Mouse (Mus musculus) cerebellum, postnatal 36 days (tissue): Measurements from ENCODE around the gene Anxa2.
A peak's percentile ranks its signal among the peaks of the same experiment; 100 is the strongest.

Source experiments
- DNase-seq, 2 experiments: peaks; one replicate each; pipeline ENCODE4 v3.0.0; 2021 to 2022; ENCODE audit warnings: mixed read lengths in 2 of 2

Gene Anxa2

DNA sequence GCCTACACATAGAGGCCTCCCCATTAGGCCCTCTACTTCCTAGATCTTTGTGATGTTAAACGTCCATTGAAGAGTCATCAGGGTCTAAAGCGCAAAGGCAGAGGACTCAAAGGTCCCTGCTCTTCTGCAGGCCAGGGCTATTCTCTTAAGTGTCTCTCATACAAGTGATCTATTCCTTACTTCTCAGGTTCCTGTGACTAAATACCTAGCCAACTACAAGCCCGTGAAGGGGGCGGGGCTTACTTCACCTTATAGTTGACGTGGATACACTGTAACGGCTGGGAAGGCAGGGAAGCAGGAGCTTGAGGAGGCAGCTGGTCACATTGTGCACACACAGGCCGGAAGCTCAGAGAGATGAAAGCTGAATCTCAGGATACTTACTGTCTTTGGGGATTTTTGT lies 6.5 kb downstream of the Anxa2 start:
- DNase-seq: no peak

DNA sequence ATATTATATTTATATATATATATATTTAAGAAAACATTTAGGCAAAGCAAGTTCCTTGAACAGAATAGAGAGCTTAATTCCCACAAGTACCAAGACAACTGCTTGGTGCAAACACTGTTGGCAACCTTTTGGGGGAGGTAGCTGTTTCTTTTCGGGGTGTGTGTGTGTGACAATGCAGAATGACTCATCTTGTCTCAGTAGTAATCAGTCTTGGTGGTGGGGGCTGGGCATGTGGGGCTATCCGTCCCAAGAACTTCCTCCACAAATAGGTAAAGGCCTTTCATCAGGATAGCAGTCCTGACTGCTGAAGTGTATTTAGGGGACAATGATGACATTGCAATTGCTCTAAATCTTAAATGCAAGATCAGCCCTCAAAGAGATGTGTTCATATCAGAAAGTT lies 9.6 kb downstream of the Anxa2 start:
- DNase-seq: no peak

DNA sequence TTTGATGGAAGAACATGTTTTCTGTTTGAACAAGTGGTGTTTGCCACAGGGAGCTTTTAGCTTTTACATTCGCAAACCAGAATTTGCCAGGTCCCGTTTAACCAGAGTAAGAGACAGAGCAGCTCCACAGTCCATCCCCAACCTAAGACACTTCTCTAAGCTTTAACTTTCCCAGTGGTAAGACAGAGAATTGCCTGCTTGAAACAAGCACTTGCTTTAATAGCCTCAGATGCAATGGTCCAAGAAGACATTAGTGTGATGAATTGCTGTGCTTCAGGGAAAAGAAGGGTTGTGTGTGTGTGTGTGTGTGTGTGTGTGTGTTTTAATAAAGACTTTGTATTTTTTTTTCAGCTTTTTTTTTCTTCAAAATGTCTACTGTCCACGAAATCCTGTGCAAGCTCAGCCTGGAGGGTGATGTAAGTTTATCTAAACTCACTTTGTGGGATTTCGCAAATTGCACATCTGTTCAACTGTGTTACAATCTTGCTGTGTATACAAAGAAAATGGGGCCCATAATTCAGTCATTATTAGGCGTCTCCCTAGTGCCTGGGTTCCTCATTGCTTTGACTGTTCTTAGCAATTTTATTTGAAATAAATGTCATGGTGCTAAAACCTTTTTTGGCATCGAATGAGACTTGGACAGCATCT lies 10.8 kb downstream of the Anxa2 start:
- no peak for DNase-seq

DNA sequence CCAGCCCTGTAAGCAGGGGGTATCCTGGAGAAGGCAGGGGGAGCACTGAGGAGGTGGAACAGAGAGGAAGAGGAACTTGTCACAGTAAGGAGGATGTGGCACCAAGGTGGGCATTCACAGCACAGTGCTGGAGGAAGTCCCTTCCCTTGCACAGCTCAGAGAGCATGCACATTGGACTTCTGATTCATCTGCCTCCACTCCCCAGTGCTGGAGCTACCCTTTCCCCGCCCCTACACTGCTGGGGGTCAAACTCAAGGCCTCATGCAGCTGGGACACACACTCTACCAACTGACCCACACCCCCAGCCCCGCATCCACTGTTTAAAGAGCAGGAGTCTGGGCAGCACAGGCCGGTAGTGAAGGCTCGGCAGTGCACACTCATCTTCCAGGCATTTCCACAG lies 12.7 kb downstream of the Anxa2 start:
- no peak for DNase-seq

DNA sequence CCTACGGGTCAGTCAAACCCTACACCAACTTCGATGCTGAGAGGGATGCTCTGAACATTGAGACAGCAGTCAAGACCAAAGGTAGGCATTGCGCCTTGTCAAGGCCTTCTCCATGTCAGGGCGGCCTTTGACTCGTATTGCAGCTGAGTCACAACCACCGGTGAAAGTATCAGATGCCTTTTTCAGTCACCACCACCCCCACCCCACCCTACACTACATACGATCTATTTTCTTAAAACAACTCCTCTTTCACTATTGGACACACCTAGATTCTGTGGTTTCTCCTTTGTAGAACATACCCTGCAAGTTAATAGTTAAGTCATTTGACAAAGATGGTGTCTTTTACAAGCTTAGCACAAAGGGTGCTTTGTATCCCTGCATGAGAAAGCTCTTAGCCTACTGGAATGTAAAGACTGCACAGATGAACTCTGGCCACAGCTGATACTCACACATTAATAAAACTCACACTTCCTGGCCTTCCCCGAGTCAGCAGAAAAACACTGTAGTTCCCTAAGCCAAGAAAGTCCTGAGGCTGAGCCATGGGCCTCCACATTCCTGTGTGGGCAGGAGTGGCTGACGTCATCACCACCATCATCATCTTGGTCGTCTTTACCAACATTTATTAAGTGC lies 14.0 kb downstream of the Anxa2 start:
- no peak for DNase-seq

DNA sequence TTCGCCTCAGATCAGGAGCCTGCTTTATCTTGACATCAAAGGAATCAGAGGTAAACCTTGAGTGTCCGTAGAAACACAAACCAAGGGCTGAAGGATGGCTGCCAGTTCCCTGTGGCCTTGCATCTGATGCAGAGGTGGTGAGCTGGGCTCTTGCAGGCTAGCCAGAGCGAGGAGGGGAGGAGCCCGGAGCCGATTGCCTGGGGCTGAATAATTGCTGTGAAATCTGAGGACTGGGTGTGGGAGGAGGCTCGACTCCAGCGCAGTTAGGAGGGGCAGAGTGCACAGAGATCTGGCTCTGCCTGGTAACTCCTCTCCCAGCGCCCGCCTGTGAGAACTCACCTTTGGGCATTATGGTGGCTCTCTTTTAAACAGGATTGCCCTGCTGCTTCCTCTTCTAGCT lies 15.6 kb downstream of the Anxa2 start:
- no peak for DNase-seq

DNA sequence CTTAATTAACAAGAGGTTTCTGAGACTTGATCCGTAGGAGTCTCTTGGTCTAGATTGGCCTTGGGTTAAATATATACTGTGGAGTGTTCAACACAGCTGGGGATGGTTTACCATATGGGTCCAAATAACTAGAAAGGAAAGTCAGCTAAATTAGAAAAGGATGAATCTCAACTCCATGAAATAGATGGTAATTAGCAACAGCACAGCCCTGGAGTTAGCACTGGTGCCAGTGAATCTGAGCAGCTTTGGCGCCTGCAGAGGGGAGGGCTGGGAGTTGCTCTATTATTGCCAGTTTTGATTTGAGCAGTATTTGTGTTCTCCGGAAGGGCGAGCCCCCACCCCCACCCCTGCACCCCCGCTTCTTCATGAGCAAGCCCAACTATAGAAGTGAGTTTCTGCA lies 16.9 kb downstream of the Anxa2 start:
- no peak for DNase-seq

DNA sequence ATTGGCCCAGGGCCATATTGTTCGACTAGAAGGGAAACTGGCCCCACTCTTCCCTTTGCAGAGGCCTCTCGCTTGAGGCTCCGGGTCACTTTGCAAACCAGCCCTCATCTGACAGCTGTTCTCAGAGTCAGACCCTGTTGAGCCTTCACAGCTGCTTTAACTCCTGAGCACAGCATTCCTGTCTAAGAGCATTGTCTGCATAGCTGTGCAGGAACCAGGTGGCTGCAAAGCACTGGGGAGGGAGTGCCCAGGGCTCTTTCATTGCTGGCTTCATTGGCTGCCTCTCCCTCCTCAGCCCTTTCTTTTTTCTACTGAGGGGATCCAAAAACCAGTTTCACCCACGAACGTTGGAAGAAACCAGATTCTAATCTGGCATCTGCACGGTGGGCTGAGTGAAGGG lies 17.5 kb downstream of the Anxa2 start:
- no peak for DNase-seq

DNA sequence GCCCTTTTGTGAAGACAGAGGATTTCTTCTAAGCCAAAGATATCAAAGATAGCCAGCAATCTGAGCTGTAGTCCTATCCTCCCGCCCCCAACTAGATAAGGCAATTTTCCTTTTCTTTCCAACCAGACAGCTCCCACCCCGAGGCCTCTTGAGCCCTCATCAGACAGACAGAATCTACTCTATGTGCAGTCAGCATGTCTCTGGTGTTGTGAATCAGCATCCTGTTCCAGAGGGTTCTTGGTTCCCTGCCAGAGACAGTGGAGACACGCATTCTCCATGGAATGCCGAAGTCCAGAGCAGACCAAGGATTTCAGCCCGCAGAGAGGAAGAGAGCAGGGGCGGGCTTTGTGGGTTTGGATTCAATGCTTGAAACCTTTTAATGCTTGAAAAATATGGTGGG lies 19.3 kb downstream of the Anxa2 start:
- no peak for DNase-seq

DNA sequence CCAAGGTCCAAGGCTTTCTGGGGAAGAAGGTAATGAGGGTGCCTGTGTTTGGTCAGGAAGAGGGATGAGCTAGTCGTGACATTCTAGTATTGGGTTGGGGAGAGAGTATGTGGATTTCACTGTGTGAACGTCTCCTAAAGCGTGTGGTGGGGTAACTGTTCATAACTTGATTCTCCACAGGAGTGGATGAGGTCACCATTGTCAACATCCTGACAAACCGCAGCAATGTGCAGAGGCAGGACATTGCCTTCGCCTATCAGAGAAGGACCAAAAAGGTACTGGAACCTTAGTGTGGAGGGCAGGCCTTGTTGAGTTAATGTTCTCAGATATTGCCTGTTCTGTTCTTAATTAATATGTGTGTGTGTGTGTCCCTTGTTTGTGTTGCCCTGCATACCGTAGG lies 22.5 kb downstream of the Anxa2 start:
- DNase-seq: no peak

DNA sequence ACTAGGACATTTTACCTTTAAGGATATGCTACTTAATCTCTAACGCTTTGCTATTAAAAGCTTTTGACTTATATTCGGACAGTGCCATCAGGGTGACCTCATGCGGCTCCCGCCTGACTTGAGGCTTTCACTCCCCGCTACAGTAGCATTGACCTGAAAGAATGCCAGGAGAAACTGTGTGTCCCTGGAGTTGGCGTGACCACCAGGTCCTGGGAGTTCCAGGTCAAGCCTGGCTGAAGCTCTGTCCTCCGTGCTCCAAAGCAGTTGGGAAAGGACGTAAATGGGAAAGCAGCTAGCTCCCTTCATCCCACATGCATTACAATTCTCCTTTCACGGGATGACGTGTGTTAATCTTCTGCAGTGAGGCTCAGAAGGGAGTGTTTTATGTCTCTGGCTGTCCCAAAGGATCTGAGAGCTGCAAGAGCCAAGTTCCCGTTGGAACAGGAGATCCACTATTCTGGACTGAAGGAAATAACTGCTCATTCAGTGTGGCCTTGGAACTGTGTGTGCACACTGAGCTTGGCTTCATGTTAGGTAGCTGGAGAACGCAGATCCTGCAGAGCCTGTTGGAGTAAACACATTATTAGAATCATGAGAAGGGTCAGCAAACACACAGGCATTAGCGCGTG lies 23.9 kb downstream of the Anxa2 start:
- DNase-seq: no peak

DNA sequence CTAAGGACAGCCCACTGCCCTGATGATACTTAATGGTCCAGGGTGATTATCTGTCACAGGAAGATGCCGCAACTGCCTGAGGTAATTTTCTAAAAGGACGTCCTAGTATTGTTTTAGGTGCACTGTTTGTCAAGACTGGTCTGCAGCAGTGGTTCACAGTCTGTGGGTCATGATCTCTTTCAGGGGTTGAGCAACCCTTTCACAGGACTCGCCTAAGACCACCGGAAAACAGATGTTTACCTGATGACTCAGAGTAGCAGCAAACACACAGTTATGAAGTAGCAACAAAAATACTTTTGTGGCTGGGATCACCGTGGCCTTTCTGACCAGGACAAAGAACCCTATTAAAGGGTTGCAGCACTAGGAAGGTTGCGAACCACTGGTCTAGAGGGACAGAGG lies 24.4 kb downstream of the Anxa2 start:
- DNase-seq: no peak

DNA sequence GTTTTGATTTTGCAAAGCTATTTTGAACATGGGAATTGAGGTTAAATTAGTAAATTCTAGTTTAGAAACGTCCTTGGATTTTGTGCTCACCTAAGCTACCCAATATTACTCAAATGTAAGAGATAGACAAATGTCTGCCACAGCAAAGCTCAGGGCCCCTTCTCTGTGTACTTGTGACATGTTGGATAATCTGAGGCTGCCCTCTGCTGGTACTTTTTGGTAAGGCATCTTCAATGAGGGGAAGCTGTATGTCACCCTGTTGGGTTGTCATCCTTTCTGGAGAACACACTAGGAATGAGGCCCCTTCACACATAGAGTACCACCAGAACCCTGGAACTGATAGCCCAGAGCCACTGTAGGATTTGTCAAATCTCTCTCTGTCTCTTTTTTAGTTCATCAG lies 26.9 kb downstream of the Anxa2 start:
- peak; percentile 69 to 85 for DNase-seq

DNA sequence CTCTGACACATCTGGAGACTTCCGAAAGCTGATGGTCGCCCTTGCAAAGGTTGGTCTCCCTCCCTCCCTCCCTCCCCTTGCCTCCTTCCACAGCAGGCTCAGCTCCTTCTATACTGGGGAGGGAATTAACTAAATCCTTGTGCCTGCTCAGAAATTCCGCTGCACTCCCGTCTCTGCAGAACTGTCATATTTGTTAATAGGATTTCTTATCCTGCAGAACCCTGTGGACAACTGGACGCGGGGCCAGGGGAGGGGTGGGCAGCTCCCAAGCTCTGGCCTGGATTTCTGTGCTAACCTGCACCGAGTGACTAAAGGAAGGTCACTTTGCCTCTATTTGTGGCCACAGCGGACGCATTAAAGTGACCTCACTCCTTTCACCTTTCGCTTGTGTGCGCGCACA lies 30.4 kb downstream of the Anxa2 start:
- DNase-seq: no peak

DNA sequence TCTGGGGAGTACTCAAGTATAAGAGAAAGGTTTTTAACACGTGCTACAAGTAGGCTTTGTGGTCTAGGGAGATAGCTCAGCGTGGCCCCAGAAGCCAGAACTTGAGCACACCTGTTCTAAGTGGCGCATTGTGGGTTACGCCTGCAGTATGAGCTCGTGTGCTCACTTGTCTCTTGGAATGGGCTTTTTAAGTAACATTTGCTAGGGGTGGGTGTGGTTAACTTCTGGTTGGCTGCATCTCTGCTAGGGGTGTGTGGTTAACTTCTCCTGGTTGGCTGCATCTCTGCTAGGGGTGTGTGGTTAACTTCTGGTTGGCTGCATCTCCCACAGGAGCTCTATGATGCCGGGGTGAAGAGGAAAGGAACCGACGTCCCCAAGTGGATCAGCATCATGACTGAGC lies 32.7 kb downstream of the Anxa2 start:
- DNase-seq: no peak

DNA sequence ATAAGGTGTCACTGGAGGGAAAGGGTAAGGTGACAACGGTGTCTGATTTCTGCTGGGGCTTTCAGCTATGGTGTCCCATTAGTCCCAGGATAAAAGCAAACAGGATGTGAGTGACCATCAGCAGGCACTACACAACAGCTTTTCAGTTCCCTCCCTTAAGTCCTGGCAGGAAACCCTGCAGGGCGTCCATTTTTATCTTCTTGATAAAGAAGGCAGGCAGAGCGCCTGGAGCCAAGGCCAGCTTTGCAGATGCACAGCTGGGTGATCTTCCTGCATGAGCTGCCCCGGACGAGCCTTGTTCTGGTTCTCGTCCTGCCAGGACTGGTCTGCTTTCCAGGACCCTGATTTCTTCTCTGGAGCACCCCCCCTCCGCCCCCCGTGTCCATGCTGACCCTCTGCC lies 35.1 kb downstream of the Anxa2 start:
- no peak for DNase-seq

DNA sequence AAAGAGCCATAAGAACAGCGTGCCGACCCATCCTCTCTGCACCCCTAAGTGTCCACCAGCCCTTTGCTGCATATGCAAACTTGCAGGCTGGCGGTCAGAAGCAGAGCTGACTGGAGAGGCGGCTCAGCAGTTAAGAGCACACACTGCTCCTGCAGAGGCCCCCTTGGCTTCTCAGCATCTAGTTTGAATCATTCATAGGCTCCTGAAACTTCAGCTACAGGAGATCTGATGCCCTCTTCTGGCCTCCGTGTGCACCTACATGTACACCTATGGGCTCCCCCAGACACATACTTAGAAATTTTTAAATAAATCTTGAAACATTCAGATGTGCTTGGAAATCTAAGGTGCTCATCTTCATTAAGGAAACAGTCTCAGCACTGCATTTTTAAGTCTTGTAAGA lies 35.6 kb downstream of the Anxa2 start:
- DNase-seq: no peak

DNA sequence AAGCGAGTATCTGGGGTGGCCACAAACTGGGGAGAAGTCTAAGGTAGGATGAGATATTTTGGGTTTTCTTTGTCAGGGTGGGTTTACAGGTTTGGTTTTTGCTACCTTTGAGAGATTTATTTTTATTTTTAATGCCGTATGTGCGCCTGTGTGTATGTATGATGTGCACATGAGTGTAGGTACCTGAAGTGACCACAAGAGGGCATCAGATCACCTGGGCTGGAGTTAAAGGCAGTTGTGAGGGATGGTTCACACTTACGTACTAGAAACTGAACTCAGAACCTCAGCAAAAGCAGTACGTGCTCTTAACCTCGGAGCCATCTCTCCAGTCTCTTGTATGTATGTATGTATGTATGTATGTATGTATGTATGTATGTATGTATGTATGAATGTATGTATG lies 39.4 kb downstream of the Anxa2 start:
- no peak for DNase-seq

DNA sequence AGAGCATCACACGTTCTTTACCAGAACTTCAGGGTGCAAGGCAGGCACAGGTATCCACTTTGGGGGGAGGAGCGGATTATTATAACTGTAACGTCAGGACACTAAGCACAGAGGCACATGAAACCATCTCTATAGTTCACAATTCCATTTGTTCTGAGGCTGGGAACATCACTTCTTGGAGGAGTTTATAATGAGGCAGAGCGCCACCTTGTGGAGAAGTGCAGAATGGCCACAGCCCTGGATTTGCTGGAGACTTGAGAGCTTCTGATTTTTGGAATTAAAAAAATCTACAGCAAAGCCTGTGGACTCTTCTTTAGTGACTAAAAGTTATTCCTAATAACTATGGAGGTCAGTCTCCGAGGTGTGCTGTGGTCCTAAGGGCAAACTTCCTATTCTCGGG lies 49.1 kb downstream of the Anxa2 start:
- peak; percentile 54 to 61 for DNase-seq

DNA sequence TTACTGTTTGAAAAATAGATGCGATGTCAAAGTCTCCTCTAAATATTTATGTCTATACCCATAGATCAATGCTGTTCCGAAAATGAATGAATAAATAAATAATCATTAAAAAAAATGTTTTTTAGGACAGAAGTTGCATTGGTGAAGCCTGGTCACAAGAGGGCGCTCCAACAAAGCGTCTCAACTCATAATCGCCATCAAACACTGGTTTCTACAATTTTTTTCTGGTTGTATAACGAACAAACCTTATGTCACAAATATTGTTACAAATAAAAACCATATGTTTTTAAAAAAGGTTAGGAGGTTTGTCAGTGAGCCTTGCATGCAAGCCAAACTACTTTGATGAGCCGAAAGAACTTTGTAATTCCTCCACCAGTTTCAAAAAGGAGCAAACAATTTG lies 52.2 kb downstream of the Anxa2 start:
- DNase-seq: peak; percentile 20 to 26

DNA sequence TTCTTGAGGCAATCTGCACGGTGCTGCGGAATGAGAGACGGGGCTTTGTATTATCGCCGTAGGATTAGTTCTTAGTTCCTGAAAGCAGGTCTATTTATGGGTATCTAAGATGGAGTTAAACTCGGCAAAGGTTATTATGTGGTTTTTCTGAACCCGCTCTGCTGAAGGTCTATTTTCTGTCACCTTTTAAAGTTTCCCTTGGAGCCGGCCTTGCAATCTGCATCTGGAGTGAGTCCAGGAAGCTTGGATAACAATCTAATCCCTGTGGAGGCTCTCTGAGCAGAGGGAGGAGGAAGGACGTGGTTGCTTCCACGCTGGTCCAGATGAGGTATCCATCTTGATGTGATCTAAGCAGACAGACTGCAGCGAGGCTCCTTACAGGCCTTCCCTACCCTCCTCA lies 53.8 kb downstream of the Anxa2 start:
- no peak for DNase-seq

DNA sequence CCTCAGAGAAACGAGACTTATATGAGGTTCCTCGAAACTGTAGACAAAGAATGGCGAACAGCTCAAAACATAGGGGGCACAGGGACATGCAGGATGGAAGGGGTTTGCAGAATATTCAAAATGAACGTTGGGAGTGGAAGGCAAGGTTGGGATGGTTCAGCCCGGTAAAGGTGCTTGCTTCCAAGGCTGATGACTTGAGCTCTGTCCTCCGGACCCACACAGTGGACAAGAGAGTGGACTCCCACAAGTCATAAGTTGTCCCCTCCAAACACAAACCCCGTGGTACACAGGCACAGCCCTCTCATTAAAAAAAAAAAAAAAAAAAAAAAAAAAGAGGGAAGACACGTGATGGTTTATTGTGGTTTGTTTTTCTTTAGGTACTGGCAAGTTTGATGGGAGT lies 54.6 kb downstream of the Anxa2 start:
- no peak for DNase-seq

DNA sequence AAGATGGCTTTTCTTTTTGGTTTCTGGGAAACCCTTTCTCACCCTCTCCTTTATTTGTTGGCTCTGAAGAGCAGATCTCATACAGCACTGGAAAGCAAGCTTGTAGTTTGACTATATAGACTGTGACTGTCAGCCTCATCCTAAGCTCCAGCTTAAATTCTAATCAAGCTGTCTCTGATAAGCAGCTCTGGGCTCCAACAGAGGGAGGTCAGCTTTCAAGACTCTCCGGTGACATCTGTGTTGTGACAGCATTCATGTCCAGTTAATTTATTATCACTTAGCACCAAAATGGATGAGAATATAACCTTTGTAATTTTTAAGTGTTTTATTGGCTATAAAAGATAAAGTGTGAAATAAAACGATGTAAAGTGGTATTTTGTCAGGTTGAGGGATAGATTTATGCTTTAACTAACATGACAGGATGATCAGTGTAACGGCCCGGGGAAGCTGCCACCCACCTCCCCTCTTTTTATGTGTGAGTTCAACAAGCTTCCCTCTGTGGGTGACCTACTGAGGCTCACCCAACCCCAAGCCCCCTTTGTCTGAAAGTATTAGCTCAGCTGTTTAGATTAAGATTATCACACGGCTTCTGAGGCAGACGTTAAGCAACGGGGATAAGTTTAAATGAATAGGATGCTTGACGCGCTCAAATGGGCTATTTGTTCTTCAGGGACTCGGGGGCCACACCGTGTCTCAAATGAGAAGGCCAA lies 58.6 kb downstream of the Anxa2 start:
- DNase-seq: no peak

DNA sequence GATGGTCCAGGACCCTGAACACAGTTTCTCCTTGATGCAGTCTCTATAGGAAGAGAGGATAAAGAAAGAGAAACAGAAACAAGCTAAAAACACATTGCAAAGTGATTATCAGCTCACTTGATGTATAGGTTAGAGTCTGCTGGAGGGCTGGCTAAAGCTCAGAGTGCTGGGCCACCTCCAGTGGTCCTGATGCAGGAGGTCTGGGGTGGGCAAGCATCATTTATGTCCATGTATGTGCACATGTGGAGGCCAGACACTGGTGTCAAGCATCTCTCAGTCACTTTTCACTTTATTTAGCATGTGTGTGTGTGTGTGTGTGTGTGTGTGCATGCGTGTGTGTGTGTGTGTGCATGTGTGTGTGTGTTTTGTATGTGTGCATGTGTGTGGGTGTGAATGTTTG lies 59.3 kb downstream of the Anxa2 start:
- no peak for DNase-seq
